Mouse (Mus musculus) forebrain, embryonic 11.5 days (tissue): Measurements from ENCODE around the gene Rbp1. TPM values are rescaled to one million over a fixed set of nuclear protein-coding genes. Genes with fewer than 3 reads are reported as not detected.
A peak's percentile ranks its signal among the peaks of the same experiment; 100 is the strongest.

Experiments used
- ATAC-seq: fragments of 200-750 bp; cut with Nextera tagmentation; replicated peaks from 2 replicates; pipeline ENCODE4 v1.8.0; 2017; ENCODE audit warnings: moderate TSS enrichment; ENCODE audit not compliant: low FRiP score
- DNase-seq: peaks from one replicate; pipeline ENCODE4 v3.0.0-alpha.2; 2017; ENCODE audit warnings: low spot score
- H3K27ac ChIP-seq: fragments of 300-500 bp; sonication (generic); 2 replicates; pipeline ENCODE4 v1.5.1; 2014; ENCODE audit warnings: low read depth, low read length
- H3K27me3 ChIP-seq: fragments of 300-500 bp; sonication (generic); 2 replicates; pipeline ENCODE4 v1.6.1; 2014; ENCODE audit warnings: mild to moderate bottlenecking, low read length, mixed read lengths; ENCODE audit not compliant: control insufficient read depth, insufficient read depth
- H3K36me3 ChIP-seq: fragments of 300-500 bp; sonication (generic); 2 replicates; pipeline ENCODE4 v1.6.1; 2014; ENCODE audit warnings: mild to moderate bottlenecking, low read length, moderate library complexity, mixed read lengths; ENCODE audit not compliant: control insufficient read depth, insufficient read depth
- H3K4me1 ChIP-seq: fragments of 300-500 bp; sonication (generic); replicated peaks from 2 replicates; pipeline ENCODE4 v1.6.1; 2014; ENCODE audit warnings: low read length, mixed read lengths; ENCODE audit not compliant: control insufficient read depth, insufficient read depth
- H3K4me2 ChIP-seq: fragments of 300-500 bp; sonication (generic); 2 replicates; pipeline ENCODE4 v1.6.1; 2014; ENCODE audit warnings: low read depth, mild to moderate bottlenecking, low read length, moderate library complexity, mixed read lengths; ENCODE audit not compliant: severe bottlenecking
- H3K4me3 ChIP-seq: fragments of 300-500 bp; sonication (generic); 2 replicates; pipeline ENCODE4 v1.5.1; 2014; ENCODE audit warnings: low read depth, low read length
- H3K9ac ChIP-seq: fragments of 300-500 bp; sonication (generic); 2 replicates; pipeline ENCODE4 v1.6.1; 2014; ENCODE audit warnings: low read length
- H3K9me3 ChIP-seq: fragments of 300-500 bp; sonication (generic); 2 replicates; pipeline ENCODE4 v1.6.1; 2016; ENCODE audit warnings: low read length, mixed read lengths; ENCODE audit not compliant: control insufficient read depth
- WGBS: fragments of 180-500 bp; shearing (Covaris S2); extraction: QIAGEN DNeasy Blood & Tissue Kit; methylation state at CpG from one replicate; pipeline ENCODE4 v1.1.7; 2014; 5-methylcytosine and 5-hydroxymethylcytosine counted together
- polyA plus RNA-seq: library from polyadenylated mRNA; unstranded; fragments of >200 nt; fragmentation: Nextera tagmentation; extraction: Ambion mirVana; gene quantifications from 2 replicates; pipeline ENCODE4 v1.2.1, GENCODE M21; 2014

Gene Rbp1
- polyA plus RNA-seq, 1 experiment from 2014 or later, result 24.5 TPM

- DNase-seq (no peak), ATAC-seq (no peak)
- no peak overlapping the region for H3K27ac ChIP-seq
- WGBS, result 6% methylated on average over 7 of the region's 7 CpGs
- H3K4me2 ChIP-seq, result no peak overlapping the region
- peaks cover 17% of the 10 kb centered on the region for H3K27me3 ChIP-seq
- H3K9ac ChIP-seq, result no peak overlapping the region
- H3K4me1 ChIP-seq, result no peaks in the 10 kb centered on the region; the same call in 1 of the 2 replicates
- no peak overlapping the region for H3K4me3 ChIP-seq
- H3K9me3 ChIP-seq, result no peaks in the 10 kb centered on the region
- no peaks in the 10 kb centered on the region for H3K36me3 ChIP-seq
These were observed 7.0 kb downstream of the Rbp1 start for GRCm38 (mm10) chr9:98429806-98430205.

- WGBS, result 76% methylated on average over 3 of the region's 3 CpGs
- peaks cover 13% of the 10 kb centered on the region for H3K27me3 ChIP-seq
- no peaks in the 10 kb centered on the region; the same call in 1 of the 2 replicates for H3K4me1 ChIP-seq
- ATAC-seq (no peak), DNase-seq (no peak)
- H3K9me3 ChIP-seq, result no peaks in the 10 kb centered on the region
- H3K36me3 ChIP-seq, result no peaks in the 10 kb centered on the region
- no peak overlapping the region for H3K27ac ChIP-seq
- H3K9ac ChIP-seq, result no peak overlapping the region
- H3K4me3 ChIP-seq, result no peak overlapping the region
- H3K4me2 ChIP-seq, result no peak overlapping the region
These were observed 7.8 kb downstream of the Rbp1 start for GRCm38 (mm10) chr9:98430528-98430927.

GRCm38 (mm10) chr9:98433021-98433420 lies 10.3 kb downstream of the Rbp1 start:
- 21% methylated on average over 2 of the region's 2 CpGs for WGBS
- H3K4me1 ChIP-seq, result no peaks in the 10 kb centered on the region; the same call in 1 of the 2 replicates
- ATAC-seq (no peak), DNase-seq (no peak)
- no peak overlapping the region for H3K27ac ChIP-seq
- H3K9me3 ChIP-seq, result no peaks in the 10 kb centered on the region
- H3K4me3 ChIP-seq, result no peak overlapping the region
- peaks cover 2% of the 10 kb centered on the region; the same call in 1 of the 2 replicates for H3K27me3 ChIP-seq
- no peaks in the 10 kb centered on the region for H3K36me3 ChIP-seq
- no peak overlapping the region for H3K4me2 ChIP-seq
- H3K9ac ChIP-seq, result no peak overlapping the region

GRCm38 (mm10) chr9:98433956-98434588 lies 11.3 kb downstream of the Rbp1 start:
- Histone ChIP-seq H3K27ac (no peak overlapping the region), H3K36me3 (no peaks in the 10 kb centered on the region), H3K27me3 (peaks cover 2% of the 10 kb centered on the region; the same call in 1 of the 2 replicates), H3K4me1 (no peaks in the 10 kb centered on the region; the same call in 1 of the 2 replicates), H3K9ac (no peak overlapping the region; the same call in 1 of the 2 replicates), H3K9me3 (no peaks in the 10 kb centered on the region), H3K4me3 (no peak overlapping the region), H3K4me2 (no peak overlapping the region)
- no peak for ATAC-seq
- DNase-seq, result no peak
- WGBS, result 26% methylated on average over 4 of the region's 4 CpGs

GRCm38 (mm10) chr9:98437819-98438218 lies 15.1 kb downstream of the Rbp1 start:
- no peak for ATAC-seq
- no peak overlapping the region for H3K4me3 ChIP-seq
- no peak overlapping the region for H3K9ac ChIP-seq
- no peak for DNase-seq
- no peaks in the 10 kb centered on the region for H3K9me3 ChIP-seq
- H3K27ac ChIP-seq, result no peak overlapping the region
- H3K4me2 ChIP-seq, result no peak overlapping the region
- H3K4me1 ChIP-seq, result no peaks in the 10 kb centered on the region; the same call in 1 of the 2 replicates
- peaks cover 2% of the 10 kb centered on the region for H3K27me3 ChIP-seq
- H3K36me3 ChIP-seq, result no peaks in the 10 kb centered on the region
- WGBS, result 90% methylated on average over 4 of the region's 4 CpGs

GRCm38 (mm10) chr9:98439091-98439490 lies 16.3 kb downstream of the Rbp1 start:
- Histone ChIP-seq H3K27ac (no peak overlapping the region), H3K36me3 (no peaks in the 10 kb centered on the region), H3K27me3 (peaks cover 2% of the 10 kb centered on the region), H3K4me2 (no peak overlapping the region), H3K4me1 (no peaks in the 10 kb centered on the region; the same call in 1 of the 2 replicates), H3K9me3 (no peaks in the 10 kb centered on the region), H3K4me3 (no peak overlapping the region), H3K9ac (no peak overlapping the region)
- WGBS, result 68% methylated on average over 3 of the region's 3 CpGs
- no peak for ATAC-seq
- no peak for DNase-seq

- no peak overlapping the region for H3K4me2 ChIP-seq
- no peak overlapping the region for H3K27ac ChIP-seq
- DNase-seq (peak; percentile 68), ATAC-seq (no peak)
- H3K9ac ChIP-seq, result no peak overlapping the region
- H3K9me3 ChIP-seq, result no peaks in the 10 kb centered on the region
- no peaks in the 10 kb centered on the region for H3K36me3 ChIP-seq
- H3K4me3 ChIP-seq, result no peak overlapping the region
- H3K4me1 ChIP-seq, result no peaks in the 10 kb centered on the region
- no peaks in the 10 kb centered on the region; the same call in 1 of the 2 replicates for H3K27me3 ChIP-seq
- WGBS, result 44% methylated on average over 5 of the region's 5 CpGs
These were observed 19.9 kb downstream of the Rbp1 start for GRCm38 (mm10) chr9:98442638-98443037.

GRCm38 (mm10) chr9:98445359-98446149 lies 22.8 kb downstream of the Rbp1 start:
- ATAC-seq, result no peak
- Histone ChIP-seq H3K4me2 (no peak overlapping the region), H3K9ac (no peak overlapping the region), H3K27ac (no peak overlapping the region), H3K4me1 (no peaks in the 10 kb centered on the region), H3K36me3 (no peaks in the 10 kb centered on the region), H3K9me3 (no peaks in the 10 kb centered on the region), H3K4me3 (no peak overlapping the region), H3K27me3 (no peaks in the 10 kb centered on the region; the same call in 1 of the 2 replicates)
- 79% methylated on average over 9 of the region's 9 CpGs for WGBS
- DNase-seq, result no peak
